Mouse (Mus musculus): ENCODE measurements around the gene Bnip3.

DNA sequence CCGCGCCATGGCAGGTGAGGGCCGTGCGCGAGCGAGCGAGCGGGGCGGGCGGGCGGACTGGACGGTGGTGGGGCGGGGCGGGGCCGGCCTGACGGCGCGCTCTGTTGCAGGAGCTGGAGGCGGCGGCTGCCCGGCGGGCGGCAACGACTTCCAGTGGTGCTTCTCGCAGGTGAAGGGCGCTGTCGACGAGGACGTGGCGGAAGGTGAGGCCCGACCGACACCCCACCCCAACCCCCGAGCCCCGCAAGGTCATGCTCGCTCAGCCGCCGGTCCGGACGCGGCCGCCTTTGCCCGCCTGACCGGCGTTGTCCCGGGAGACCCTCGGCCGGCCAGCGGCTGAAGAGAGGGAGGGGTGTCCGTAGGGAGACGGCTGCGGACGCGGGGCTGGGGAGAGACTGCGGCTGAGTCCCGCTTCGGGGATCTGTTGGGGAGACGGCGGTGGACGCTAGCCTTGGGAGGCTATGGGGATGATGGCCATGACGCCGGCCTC is 62.8 kb downstream of the Bnip3 start:
- TF ChIP-seq CTCF (conservative IDR thresholded peaks at IDR 0.05; ENCODE audit: low read length) = no peak
- no peak for TF ChIP-seq POU5F1 (IDR thresholded peaks at IDR 0.05; ENCODE audit: borderline replicate concordance, low read length)

Measured in E14TG2a.4 (cell line).